Mouse (Mus musculus): ENCODE measurements around the gene Runx1.

The Runx1 gene

GRCm38 (mm10) chr16:92793741-92794140 lies 32.2 kb downstream of the Runx1 start:
- peak; percentile 29 for DNase-seq (ENCODE audit: low read depth)

GRCm38 (mm10) chr16:92792905-92793304 lies 33.0 kb downstream of the Runx1 start:
- DNase-seq (ENCODE audit: low read depth) = no peak

- no peak for DNase-seq (ENCODE audit: low read depth)
Observed at GRCm38 (mm10) chr16:92790601-92791000, 35.3 kb downstream of the Runx1 start.

- DNase-seq (ENCODE audit: low read depth) = peak; percentile 62
Observed at GRCm38 (mm10) chr16:92789840-92790239, 36.1 kb downstream of the Runx1 start.

- DNase-seq (ENCODE audit: low read depth) = no peak
Observed at GRCm38 (mm10) chr16:92788446-92788845, 37.5 kb downstream of the Runx1 start.

- DNase-seq (ENCODE audit: low read depth) = peak; percentile 77
Observed at GRCm38 (mm10) chr16:92786883-92787321, 39.0 kb downstream of the Runx1 start.

- DNase-seq (ENCODE audit: low read depth) = no peak
Observed at GRCm38 (mm10) chr16:92786276-92786882, 39.6 kb downstream of the Runx1 start.

GRCm38 (mm10) chr16:92783651-92784131 lies 42.3 kb downstream of the Runx1 start:
- peak; percentile 77 for DNase-seq (ENCODE audit: low read depth)

GRCm38 (mm10) chr16:92782408-92782807 lies 43.5 kb downstream of the Runx1 start:
- no peak for DNase-seq (ENCODE audit: low read depth)

- DNase-seq (ENCODE audit: low read depth) = peak; percentile 31
Observed at GRCm38 (mm10) chr16:92779896-92780435, 46.0 kb downstream of the Runx1 start.

- no peak for DNase-seq (ENCODE audit: low read depth)
Observed at GRCm38 (mm10) chr16:92779175-92779574, 46.8 kb downstream of the Runx1 start.

- DNase-seq (ENCODE audit: low read depth) = peak; percentile 47
Observed at GRCm38 (mm10) chr16:92778096-92778780, 47.7 kb downstream of the Runx1 start.

- DNase-seq (ENCODE audit: low read depth) = no peak
Observed at GRCm38 (mm10) chr16:92767862-92768261, 58.1 kb downstream of the Runx1 start.

- no peak for DNase-seq (ENCODE audit: low read depth)
Observed at GRCm38 (mm10) chr16:92767423-92767822, 58.5 kb downstream of the Runx1 start.

- DNase-seq (ENCODE audit: low read depth) = peak; percentile 89
Observed at GRCm38 (mm10) chr16:92764741-92765396, 61.1 kb downstream of the Runx1 start.

GRCm38 (mm10) chr16:92763666-92764065 lies 62.3 kb downstream of the Runx1 start:
- DNase-seq (ENCODE audit: low read depth) = no peak

- DNase-seq (ENCODE audit: low read depth) = no peak
Observed at GRCm38 (mm10) chr16:92761968-92762521, 63.9 kb downstream of the Runx1 start.

- no peak for DNase-seq (ENCODE audit: low read depth)
Observed at GRCm38 (mm10) chr16:92760091-92760490, 65.9 kb downstream of the Runx1 start.

GRCm38 (mm10) chr16:92757564-92757963 lies 68.4 kb downstream of the Runx1 start:
- no peak for DNase-seq (ENCODE audit: low read depth)

- no peak for DNase-seq (ENCODE audit: low read depth)
Observed at GRCm38 (mm10) chr16:92753944-92754343, 72.0 kb downstream of the Runx1 start.

GRCm38 (mm10) chr16:92753139-92753538 lies 72.8 kb downstream of the Runx1 start:
- DNase-seq (ENCODE audit: low read depth) = peak; percentile 38

- DNase-seq (ENCODE audit: low read depth) = peak; percentile 87
Observed at GRCm38 (mm10) chr16:92748272-92748671, 77.7 kb downstream of the Runx1 start.

All from 416B (cell line).